Mouse (Mus musculus): Measurements from ENCODE around the gene Gm11992. TPM values are rescaled to one million over a fixed set of nuclear protein-coding genes. Genes with fewer than 3 reads are reported as not detected.

The Gm11992 gene
- total RNA-seq, 4 experiments from 2014 or later: not detected

- DNase-seq (ENCODE audit: low spot score in 2 of 2): no peak
Observed at GRCm38 (mm10) chr11:9115367-9116120, 67.2 kb downstream of the Gm11992 start.

GRCm38 (mm10) chr11:9116121-9116520 lies 67.7 kb downstream of the Gm11992 start:
- no peak for DNase-seq (ENCODE audit: low spot score in 2 of 2)

GRCm38 (mm10) chr11:9116916-9117315 lies 68.5 kb downstream of the Gm11992 start:
- no peak for DNase-seq (ENCODE audit: low spot score in 2 of 2)

- peak in 1 of 2 experiments; percentile 20 for DNase-seq (ENCODE audit: low spot score in 2 of 2)
Observed at GRCm38 (mm10) chr11:9117358-9118049, 69.1 kb downstream of the Gm11992 start.

GRCm38 (mm10) chr11:9118050-9118420 lies 69.6 kb downstream of the Gm11992 start, which contains the start of gene Upp1:
Gene Upp1, plus strand, starts transcription at chr11:9118103.
- DNase-seq (ENCODE audit: low spot score in 2 of 2): no peak

GRCm38 (mm10) chr11:9118421-9119121 lies 70.2 kb downstream of the Gm11992 start:
- DNase-seq (ENCODE audit: low spot score in 2 of 2): peak in 1 of 2 experiments; percentile 9

Other genes with a start within 250 kb of the Gm11992 start
- gene Pkd1l1, start 75.3 kb upstream of the Gm11992 start, total RNA-seq (2022): not detected
- gene Hus1, start 37.4 kb upstream of the Gm11992 start, total RNA-seq (2022): 10 to 100 TPM in 2 of 4 experiments, 1 to 10 TPM in 2; 7.2 to 11.1 (median 8.9) TPM
- gene Sun3, start 397 bp downstream of the Gm11992 start, total RNA-seq (2022): not detected
- gene Upp1, start 69.5 kb downstream of the Gm11992 start, total RNA-seq (2022): under 1 TPM in 3 of 4 experiments, not detected in 1; 0.25 to 0.73 (median 0.65) TPM
- gene Abca13, start 143.3 kb downstream of the Gm11992 start, total RNA-seq (2022): not detected